Mouse (Mus musculus) lung, postnatal 10 days (tissue): ENCODE results near the gene Lhx9.

Experiments
- DNase-seq: peaks from one replicate; pipeline ENCODE4 v3.0.0; 2021

Gene Lhx9

DNA sequence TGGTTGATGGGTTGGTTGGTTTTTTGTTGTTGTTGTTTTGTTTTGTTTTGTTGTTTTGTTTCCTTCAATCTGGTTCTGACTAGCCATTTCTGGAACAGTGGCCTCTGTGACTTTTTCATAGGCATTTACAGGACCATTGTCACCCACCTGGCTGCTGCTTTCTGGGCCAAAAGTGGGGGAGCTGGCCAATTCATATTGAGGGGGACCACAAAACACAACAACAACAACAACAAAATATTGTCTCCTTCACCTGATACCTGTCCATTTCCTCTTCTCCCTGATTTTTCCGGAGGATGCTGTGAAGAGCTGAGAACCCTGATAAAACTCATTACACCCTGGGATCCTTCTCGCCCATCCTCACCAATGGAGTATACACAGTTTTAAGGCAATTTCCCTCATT is 9.1 kb downstream of the Lhx9 start:
- DNase-seq = no peak

DNA sequence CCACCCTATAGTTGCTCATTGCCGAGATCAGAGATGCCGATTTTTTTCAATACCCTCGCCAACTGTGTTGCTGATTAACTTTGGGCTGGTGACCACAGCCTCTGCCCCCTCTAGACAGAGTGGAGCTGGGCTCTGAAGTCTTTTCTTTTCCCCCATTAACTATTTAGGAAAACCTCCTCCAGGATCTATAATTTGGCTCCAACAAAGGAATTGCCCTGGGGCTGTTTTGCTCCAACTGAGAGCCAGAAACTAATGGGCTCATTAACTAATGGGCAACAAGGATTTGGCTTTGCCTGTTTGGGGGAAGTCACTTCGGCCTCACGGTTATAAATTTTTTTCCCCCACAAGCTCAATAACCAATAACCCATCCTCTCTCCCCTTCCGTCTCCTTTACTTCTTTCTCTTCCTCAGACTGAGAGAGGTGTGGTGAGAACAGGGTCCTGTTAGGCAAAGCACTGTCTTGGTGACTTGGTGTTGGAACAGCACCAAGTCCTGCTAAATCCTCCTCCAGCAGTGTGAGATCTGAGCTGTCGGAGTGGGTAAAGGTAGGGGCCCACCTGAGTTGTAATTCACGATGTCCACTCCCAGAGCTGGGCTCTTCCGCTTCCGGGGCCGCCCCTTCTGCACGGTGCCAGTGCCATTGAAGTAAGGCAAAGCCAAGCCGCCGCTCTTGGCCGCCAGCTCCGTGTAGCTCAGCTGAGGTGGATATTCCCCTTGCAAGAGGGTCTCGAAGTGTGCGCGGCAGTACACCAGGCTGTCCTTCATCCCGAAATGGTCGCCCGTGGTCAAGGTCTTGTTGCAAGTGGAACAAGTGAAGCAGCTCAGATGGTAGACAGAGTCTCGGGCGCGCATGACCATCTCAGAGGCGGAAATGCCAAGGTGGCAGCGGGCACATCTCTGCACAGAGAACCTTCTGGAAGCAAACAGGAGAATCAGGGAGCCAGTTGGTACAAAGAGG is 10.3 kb downstream of the Lhx9 start:
- DNase-seq = no peak

DNA sequence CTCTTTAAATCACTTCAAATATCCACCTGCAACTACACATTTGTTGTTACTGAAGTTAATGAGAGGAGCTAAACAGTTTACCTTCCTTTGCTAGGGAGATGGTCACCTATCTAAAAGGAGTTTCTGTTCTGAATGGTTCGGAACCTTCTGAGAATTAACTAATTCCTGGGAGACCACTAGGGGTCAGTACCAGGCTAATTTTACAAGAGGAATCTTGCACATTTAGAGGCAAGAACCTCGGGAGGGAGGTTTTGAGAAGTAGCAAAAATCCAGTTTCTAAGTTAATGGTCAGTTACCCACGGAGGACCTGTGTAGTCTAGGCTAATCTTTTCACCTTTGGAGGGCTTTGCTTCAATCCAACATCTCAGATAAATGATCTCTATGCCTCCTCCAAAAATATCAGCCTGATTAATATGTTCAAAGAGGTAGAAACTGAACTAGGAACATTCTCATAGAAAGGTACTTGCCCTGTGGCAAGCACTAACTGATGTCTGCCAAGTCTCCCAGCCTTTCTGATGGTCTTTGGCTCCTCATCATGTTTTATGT is 12.9 kb downstream of the Lhx9 start:
- peak; percentile 64 for DNase-seq

DNA sequence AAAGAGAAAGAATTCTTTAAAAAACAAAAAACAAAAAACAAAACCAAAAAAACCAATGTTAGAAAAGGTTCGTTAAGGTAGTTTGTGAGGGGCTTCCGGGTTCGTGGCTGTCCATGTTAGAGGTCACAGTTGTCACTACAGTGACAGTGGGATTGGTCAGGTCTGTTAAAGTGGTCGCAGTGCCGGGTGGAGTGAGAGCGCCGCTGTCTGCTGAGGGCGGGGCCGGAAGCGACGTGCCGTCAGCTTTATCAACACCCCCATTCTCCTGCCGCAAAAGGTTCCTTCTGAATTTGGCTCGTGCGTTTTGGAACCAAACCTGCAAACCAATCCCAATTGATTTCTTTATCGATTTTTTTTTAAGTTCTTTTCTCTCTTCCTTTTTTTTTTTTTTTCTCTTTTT is 17.1 kb downstream of the Lhx9 start:
- no peak for DNase-seq

DNA sequence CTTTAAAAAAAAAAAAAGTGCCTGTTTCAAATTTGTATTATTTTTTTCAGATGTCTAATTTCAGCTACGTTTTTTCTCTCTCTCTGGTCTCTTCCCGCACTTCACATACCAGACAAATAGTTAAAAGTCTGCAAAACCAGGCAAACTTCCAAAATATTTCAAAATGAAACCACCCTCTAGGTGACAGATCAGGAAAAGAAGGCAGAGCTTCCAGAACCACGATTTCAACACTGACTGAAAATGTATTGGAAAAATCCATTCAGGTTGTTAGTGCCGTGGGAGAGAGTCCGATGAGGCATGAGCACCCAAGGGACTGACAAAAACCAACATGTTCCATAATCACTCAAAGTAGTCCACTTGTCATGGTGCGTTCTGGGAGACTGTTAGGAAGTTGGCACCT is 21.5 kb downstream of the Lhx9 start:
- DNase-seq = no peak

DNA sequence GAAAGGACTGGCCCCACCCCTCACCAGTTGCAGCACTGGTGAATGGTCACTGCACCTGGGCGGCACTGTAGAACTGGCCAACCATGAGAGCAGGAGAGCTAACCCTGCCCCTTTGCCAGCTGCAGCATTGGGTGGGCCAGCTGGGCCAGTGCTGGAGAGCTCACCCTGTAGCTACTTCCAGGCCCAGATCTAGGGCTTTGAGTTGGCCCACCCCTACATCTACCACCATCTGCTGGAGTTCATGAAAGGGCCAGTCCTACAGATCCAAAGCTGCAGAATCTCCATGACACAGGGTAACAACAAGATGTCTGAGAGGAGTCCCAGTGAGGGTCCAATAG is 25.4 kb downstream of the Lhx9 start:
- no peak for DNase-seq

DNA sequence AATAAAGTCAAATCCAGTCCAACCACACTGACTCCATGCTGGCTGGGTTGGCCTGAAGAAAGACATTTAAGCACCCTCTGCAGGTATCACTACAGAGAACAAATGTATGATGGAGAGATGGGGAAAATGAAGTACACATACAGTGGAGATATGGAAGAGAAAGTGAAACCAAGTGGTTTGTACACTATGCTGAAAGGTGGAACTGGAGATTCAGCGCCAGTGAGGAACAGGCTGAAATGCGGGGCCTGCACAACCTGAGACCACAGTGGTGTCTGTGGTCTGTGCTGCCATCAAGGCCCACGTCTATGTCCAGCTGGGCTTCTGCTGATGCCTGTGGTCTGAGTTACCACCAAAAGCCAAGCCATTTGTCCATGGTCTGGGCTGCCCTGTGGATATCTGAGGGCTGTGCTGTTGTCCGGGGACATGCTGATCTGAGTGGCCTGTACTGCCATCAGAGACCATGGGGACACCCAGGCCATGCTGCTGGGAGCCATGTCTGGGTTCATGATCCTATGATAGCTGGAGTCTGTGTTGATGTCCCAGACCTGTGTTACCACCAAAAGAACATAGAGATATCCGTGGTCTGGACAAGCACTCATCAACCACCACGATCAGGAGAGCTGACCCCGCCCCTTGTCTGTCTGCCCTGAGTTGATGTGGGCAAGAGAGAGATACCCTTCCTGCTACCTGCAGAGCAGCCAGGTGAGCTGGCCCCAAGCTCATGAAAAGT is 26.0 kb downstream of the Lhx9 start:
- DNase-seq = no peak

DNA sequence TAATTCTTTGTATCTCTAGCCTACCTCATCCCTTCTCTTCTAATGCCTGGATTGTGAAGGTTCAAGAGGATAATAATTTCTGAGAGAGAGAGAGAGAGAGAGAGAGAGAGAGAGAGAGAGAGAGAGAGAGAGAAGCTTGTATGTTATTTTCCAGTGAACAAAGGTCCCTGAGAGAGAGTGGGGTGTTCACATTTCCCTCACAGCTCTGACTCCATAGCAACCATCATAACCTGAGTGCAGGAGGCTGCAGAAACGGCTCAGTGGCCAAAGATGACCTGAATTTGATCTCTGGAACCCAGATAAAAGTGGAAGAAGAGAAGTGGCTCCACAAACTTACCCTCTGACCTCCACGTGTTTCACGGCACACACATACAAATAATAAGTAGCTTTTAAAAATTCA is 46.6 kb downstream of the Lhx9 start:
- no peak for DNase-seq

DNA sequence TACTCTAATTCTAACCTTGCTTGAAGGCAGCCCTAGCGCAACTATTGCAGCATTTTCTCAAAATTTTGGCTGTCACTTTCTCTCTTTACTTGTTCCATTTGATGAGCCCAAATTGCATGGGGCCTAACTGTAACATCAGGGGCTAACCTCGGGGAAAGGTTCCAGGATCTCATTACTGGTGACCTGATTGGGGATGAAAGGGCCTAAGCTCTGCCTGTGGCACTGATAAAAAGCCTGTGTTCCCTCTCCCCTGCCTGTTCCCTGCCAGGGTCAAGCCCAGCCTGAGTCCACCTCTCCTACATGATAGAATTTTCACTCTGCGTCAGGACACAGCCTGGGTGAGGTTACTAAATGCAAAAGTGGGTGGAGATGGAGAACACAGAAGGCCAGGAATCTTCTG is 47.1 kb downstream of the Lhx9 start:
- no peak for DNase-seq

DNA sequence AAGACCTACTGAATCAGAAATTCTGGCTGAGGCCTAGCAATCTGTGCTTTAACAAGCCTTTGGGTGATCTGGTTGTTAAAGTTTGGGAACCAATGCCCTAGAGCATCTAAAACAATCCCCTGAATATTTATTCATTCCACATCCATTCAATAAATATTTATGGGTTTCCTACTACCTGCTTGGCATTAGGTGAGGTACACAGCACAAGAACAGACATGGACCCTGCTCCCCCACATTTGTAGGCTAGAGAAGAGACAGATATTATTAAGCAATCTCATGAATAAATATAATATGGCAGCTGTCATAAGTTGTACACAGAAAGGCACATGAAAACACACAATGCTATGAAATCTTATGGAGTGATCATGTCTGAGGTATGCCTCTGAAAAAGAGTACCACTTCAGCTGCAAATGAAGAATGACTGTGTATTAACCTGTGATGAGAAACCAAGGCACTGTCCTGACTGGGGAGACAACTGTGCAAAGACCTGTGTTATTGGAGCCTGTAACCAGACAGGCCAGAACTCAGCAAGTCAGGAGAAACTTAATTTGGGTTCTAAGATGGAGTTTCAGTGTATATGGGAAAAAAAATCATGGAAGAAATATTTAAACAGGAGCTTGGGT is 48.6 kb downstream of the Lhx9 start:
- DNase-seq = no peak

DNA sequence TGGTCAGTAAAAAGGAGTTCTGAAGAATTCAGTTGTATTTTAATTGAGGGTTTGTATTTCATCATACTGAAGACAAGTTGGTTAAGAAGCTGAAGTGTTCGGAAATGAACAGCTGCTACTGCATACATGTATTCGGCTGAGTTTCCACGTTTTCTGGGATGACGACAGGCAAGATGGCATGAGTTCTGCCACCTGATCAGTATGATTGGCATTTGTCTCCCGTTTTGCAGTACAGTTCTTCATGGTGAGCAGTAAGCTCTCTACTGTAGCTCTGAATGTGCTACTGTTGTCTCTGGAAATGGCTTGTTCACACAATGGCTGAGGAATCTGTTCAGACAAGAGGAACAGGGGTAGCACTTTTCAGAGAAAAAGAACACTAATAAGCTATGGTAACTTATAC is 50.3 kb downstream of the Lhx9 start:
- no peak for DNase-seq

DNA sequence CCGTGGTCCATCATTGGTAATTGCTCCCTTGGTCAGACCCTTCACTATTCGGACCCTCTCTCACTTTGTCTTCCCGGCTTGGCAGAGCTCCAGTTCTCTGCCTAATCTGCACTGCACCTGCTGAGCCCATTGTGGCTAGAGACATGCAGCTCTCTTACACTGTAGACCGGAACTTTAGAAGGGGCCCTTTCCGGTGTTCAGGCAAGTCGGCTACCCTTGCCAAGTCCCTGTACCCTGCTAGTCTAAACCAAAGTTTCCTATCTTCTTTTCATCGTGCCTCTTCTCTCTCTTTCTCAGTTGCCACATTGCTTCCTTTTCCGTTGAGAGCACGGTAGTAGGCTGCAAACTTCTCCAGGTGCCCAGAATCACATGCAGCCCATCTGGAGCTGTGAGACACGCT is 62.5 kb downstream of the Lhx9 start:
- DNase-seq = peak; percentile 3

DNA sequence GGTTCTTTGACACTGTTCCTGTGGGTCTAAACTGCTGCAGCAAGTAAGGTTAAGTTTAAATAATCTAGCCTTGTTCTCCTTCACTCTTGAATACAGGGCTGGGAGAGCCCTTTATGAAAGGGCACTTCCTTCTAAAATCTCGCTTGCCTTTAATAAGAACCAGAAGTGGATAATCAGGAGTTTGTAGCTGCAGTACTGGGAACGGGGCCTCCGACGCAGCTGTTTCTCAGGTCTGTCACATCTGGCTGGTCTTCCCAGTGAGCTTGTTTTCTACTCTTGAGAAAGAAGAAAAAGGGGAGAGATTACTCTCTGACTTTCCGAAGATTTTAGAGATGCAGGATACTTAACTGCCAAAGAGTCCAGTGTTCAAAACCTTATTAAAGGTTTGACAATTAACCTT is 64.4 kb downstream of the Lhx9 start:
- no peak for DNase-seq
